Mouse (Mus musculus) lung, embryonic 15.5 days (tissue): ENCODE data around the gene Isy1. TPM values are rescaled to one million over a fixed set of nuclear protein-coding genes. Genes with fewer than 3 reads are reported as not detected.

Experiments
- ATAC-seq: fragments of 200-750 bp; cut with Nextera tagmentation; 2 replicates; pipeline ENCODE4 v1.8.0; 2017; ENCODE audit warnings: moderate number of reproducible peaks, borderline replicate concordance; ENCODE audit not compliant: low FRiP score, low TSS enrichment; ENCODE audit errors: extremely low read depth
- H3K27ac ChIP-seq: fragments of 300-500 bp; sonication (generic); 2 replicates; pipeline ENCODE4 v1.5.1; 2015; ENCODE audit warnings: moderate library complexity, mild to moderate bottlenecking, inconsistent platforms
- H3K27me3 ChIP-seq: fragments of 300-500 bp; sonication (generic); 2 replicates; pipeline ENCODE4 v1.6.1; 2015; ENCODE audit warnings: inconsistent platforms
- H3K36me3 ChIP-seq: fragments of 300-500 bp; sonication (generic); 2 replicates; pipeline ENCODE4 v1.6.1; 2015; ENCODE audit warnings: inconsistent platforms
- H3K4me1 ChIP-seq: fragments of 300-500 bp; sonication (generic); 2 replicates; pipeline ENCODE4 v1.6.1; 2015; ENCODE audit warnings: inconsistent platforms
- H3K4me2 ChIP-seq: fragments of 300-500 bp; sonication (generic); 2 replicates; pipeline ENCODE4 v1.6.1; 2015; ENCODE audit warnings: inconsistent platforms, mild to moderate bottlenecking, moderate library complexity
- H3K4me3 ChIP-seq: fragments of 300-500 bp; sonication (generic); 2 replicates; pipeline ENCODE4 v1.5.1; 2015; ENCODE audit warnings: mild to moderate bottlenecking, inconsistent platforms
- H3K9ac ChIP-seq: fragments of 300-500 bp; sonication (generic); 2 replicates; pipeline ENCODE4 v1.6.1; 2015; ENCODE audit warnings: inconsistent platforms
- H3K9me3 ChIP-seq: fragments of 300-500 bp; sonication (generic); 2 replicates; pipeline ENCODE4 v1.6.1; 2016; ENCODE audit warnings: inconsistent platforms
- WGBS: fragments of 180-500 bp; shearing (Covaris S2); methylation state at CpG from one replicate; pipeline ENCODE4 v1.1.7; 2015; 5-methylcytosine and 5-hydroxymethylcytosine counted together
- polyA plus RNA-seq: library from polyadenylated mRNA; unstranded; fragments of >200 nt; fragmentation: Nextera tagmentation; extraction: Ambion mirVana; gene quantifications from 2 replicates; pipeline ENCODE4 v1.2.1, GENCODE M21; 2015

The Isy1 gene
- polyA plus RNA-seq, 1 experiment from 2014 or later, result 45.9 TPM

GRCm38 (mm10) chr6:87871240-87871639 lies 32.6 kb upstream of the Isy1 start:
- 74% methylated on average over 7 of the region's 7 CpGs for WGBS
- Histone ChIP-seq H3K4me1 (peaks cover 4% of the 10 kb centered on the region; the same call in 1 of the 2 replicates), H3K4me3 (no peak overlapping the region), H3K27ac (no peak overlapping the region), H3K9me3 (no peaks in the 10 kb centered on the region), H3K9ac (no peak overlapping the region), H3K4me2 (no peak overlapping the region), H3K27me3 (no peaks in the 10 kb centered on the region), H3K36me3 (no peaks in the 10 kb centered on the region)
- ATAC-seq, result no peak

- H3K4me3 ChIP-seq, result no peak overlapping the region
- H3K27ac ChIP-seq, result no peak overlapping the region
- H3K36me3 ChIP-seq, result no peaks in the 10 kb centered on the region
- H3K27me3 ChIP-seq, result no peaks in the 10 kb centered on the region
- peaks cover 4% of the 10 kb centered on the region; the same call in 1 of the 2 replicates for H3K4me1 ChIP-seq
- no peak overlapping the region for H3K4me2 ChIP-seq
- no peak overlapping the region for H3K9ac ChIP-seq
- ATAC-seq, result no peak
- WGBS, result 16% methylated on average over 1 of the region's 1 CpGs
- no peaks in the 10 kb centered on the region for H3K9me3 ChIP-seq
These were observed 31.8 kb upstream of the Isy1 start for GRCm38 (mm10) chr6:87870440-87870839.

GRCm38 (mm10) chr6:87868871-87869506 lies 30.4 kb upstream of the Isy1 start:
- 59% methylated on average over 9 of the region's 9 CpGs for WGBS
- H3K4me2 ChIP-seq, result no peak overlapping the region
- H3K36me3 ChIP-seq, result no peaks in the 10 kb centered on the region
- no peak overlapping the region for H3K4me3 ChIP-seq
- H3K4me1 ChIP-seq, result peaks cover 4% of the 10 kb centered on the region; the same call in 1 of the 2 replicates
- no peaks in the 10 kb centered on the region for H3K9me3 ChIP-seq
- H3K27me3 ChIP-seq, result no peaks in the 10 kb centered on the region
- ATAC-seq, result peak; percentile 84
- peak overlapping the region; percentile 27; the same call in 1 of the 2 replicates for H3K27ac ChIP-seq
- H3K9ac ChIP-seq, result no peak overlapping the region

GRCm38 (mm10) chr6:87867256-87867655 lies 28.7 kb upstream of the Isy1 start:
- no peak for ATAC-seq
- Histone ChIP-seq H3K27ac (no peak overlapping the region), H3K4me1 (peaks cover 4% of the 10 kb centered on the region; the same call in 1 of the 2 replicates), H3K36me3 (no peaks in the 10 kb centered on the region), H3K9ac (no peak overlapping the region), H3K4me2 (no peak overlapping the region), H3K4me3 (no peak overlapping the region), H3K27me3 (no peaks in the 10 kb centered on the region), H3K9me3 (no peaks in the 10 kb centered on the region)
- 65% methylated on average over 2 of the region's 2 CpGs for WGBS

- Histone ChIP-seq H3K36me3 (no peaks in the 10 kb centered on the region), H3K4me1 (peaks cover 4% of the 10 kb centered on the region; the same call in 1 of the 2 replicates), H3K27me3 (no peaks in the 10 kb centered on the region), H3K9me3 (no peaks in the 10 kb centered on the region), H3K27ac (no peak overlapping the region), H3K4me3 (no peak overlapping the region), H3K9ac (no peak overlapping the region), H3K4me2 (no peak overlapping the region)
- no peak for ATAC-seq
- 76% methylated on average over 6 of the region's 6 CpGs for WGBS
These were observed 27.6 kb upstream of the Isy1 start for GRCm38 (mm10) chr6:87866211-87866610.

GRCm38 (mm10) chr6:87857071-87857470 lies 18.5 kb upstream of the Isy1 start:
- no peak overlapping the region for H3K9ac ChIP-seq
- no peak for ATAC-seq
- H3K27me3 ChIP-seq, result no peaks in the 10 kb centered on the region; the same call in 1 of the 2 replicates
- H3K4me1 ChIP-seq, result no peaks in the 10 kb centered on the region
- no peak overlapping the region for H3K4me2 ChIP-seq
- H3K4me3 ChIP-seq, result no peak overlapping the region
- no peaks in the 10 kb centered on the region for H3K9me3 ChIP-seq
- WGBS, result 26% methylated on average over 1 of the region's 1 CpGs
- H3K27ac ChIP-seq, result no peak overlapping the region
- no peaks in the 10 kb centered on the region for H3K36me3 ChIP-seq

- Histone ChIP-seq H3K27me3 (no peaks in the 10 kb centered on the region; the same call in 1 of the 2 replicates), H3K4me1 (peaks cover 12% of the 10 kb centered on the region), H3K36me3 (no peaks in the 10 kb centered on the region; the same call in 1 of the 2 replicates), H3K27ac (no peak overlapping the region), H3K9me3 (no peaks in the 10 kb centered on the region), H3K9ac (no peak overlapping the region), H3K4me3 (no peak overlapping the region), H3K4me2 (no peak overlapping the region)
- ATAC-seq, result no peak
- 68% methylated on average over 4 of the region's 4 CpGs for WGBS
These were observed 14.8 kb upstream of the Isy1 start for GRCm38 (mm10) chr6:87853446-87853845.

GRCm38 (mm10) chr6:87851871-87852270 lies 13.3 kb upstream of the Isy1 start:
- no peak overlapping the region for H3K27ac ChIP-seq
- H3K4me3 ChIP-seq, result no peak overlapping the region
- 77% methylated on average over 6 of the region's 6 CpGs for WGBS
- no peak overlapping the region for H3K9ac ChIP-seq
- H3K9me3 ChIP-seq, result no peaks in the 10 kb centered on the region
- peak overlapping the region; percentile 82; the same call in 1 of the 2 replicates for H3K4me2 ChIP-seq
- H3K4me1 ChIP-seq, result peaks cover 27% of the 10 kb centered on the region
- no peak for ATAC-seq
- peaks cover 7% of the 10 kb centered on the region; the same call in 1 of the 2 replicates for H3K36me3 ChIP-seq
- no peaks in the 10 kb centered on the region; the same call in 1 of the 2 replicates for H3K27me3 ChIP-seq

GRCm38 (mm10) chr6:87850900-87851614 lies 12.5 kb upstream of the Isy1 start, which contains the start of gene Cnbp:
Gene Cnbp (minus strand): TSS chr6:87851106.
- peaks cover 7% of the 10 kb centered on the region; the same call in 1 of the 2 replicates for H3K36me3 ChIP-seq
- WGBS, result under 1% methylated on average over 55 of the region's 55 CpGs
- H3K9ac ChIP-seq, result peak within 1 kb of the TSS; percentile 100
- H3K9me3 ChIP-seq, result no peaks in the 10 kb centered on the region
- peak within 1 kb of the TSS; percentile 94 for H3K27ac ChIP-seq
- no peaks in the 10 kb centered on the region; the same call in 1 of the 2 replicates for H3K27me3 ChIP-seq
- peak within 1 kb of the TSS; percentile 82 for H3K4me2 ChIP-seq
- peak within 1 kb of the TSS; percentile 84 for H3K4me3 ChIP-seq
- peak; percentile 98 for ATAC-seq
- H3K4me1 ChIP-seq, result peaks cover 28% of the 10 kb centered on the region

GRCm38 (mm10) chr6:87850155-87850899 lies 11.7 kb upstream of the Isy1 start:
- peak overlapping the region; percentile 70 for H3K4me2 ChIP-seq
- ATAC-seq, result peak; percentile 67
- H3K9ac ChIP-seq, result peak overlapping the region; percentile 100
- H3K36me3 ChIP-seq, result peaks cover 10% of the 10 kb centered on the region
- no peaks in the 10 kb centered on the region for H3K9me3 ChIP-seq
- H3K4me3 ChIP-seq, result peak overlapping the region; percentile 84
- H3K27ac ChIP-seq, result peak overlapping the region; percentile 94
- no peaks in the 10 kb centered on the region; the same call in 1 of the 2 replicates for H3K27me3 ChIP-seq
- under 1% methylated on average over 72 of the region's 73 CpGs for WGBS
- H3K4me1 ChIP-seq, result peaks cover 28% of the 10 kb centered on the region

GRCm38 (mm10) chr6:87849780-87850154 lies 11.2 kb upstream of the Isy1 start:
- Histone ChIP-seq H3K27me3 (no peaks in the 10 kb centered on the region; the same call in 1 of the 2 replicates), H3K4me2 (peak overlapping the region; percentile 70), H3K9ac (peak overlapping the region; percentile 100), H3K4me1 (peaks cover 28% of the 10 kb centered on the region), H3K4me3 (peak overlapping the region; percentile 84), H3K27ac (peak overlapping the region; percentile 94), H3K9me3 (no peaks in the 10 kb centered on the region), H3K36me3 (peaks cover 16% of the 10 kb centered on the region)
- WGBS, result 0% methylated on average over 8 of the region's 8 CpGs
- ATAC-seq, result no peak
